Mouse (Mus musculus) MEL (cell line): ENCODE measurements around the gene Rps25. TPM values are rescaled to one million over a fixed set of nuclear protein-coding genes. Genes with fewer than 3 reads are reported as not detected.

Source experiments
- DNase-seq: peaks from one replicate; pipeline ENCODE4 v3.0.0; 2011; ENCODE audit warnings: low read depth, low spot score
- H3K27ac ChIP-seq: 2 replicates; pipeline ENCODE4 v1.5.1; 2012; ENCODE audit warnings: low read depth, mild to moderate bottlenecking, control low read depth, low read length, moderate library complexity; ENCODE audit not compliant: control insufficient read depth
- H3K27me3 ChIP-seq, 2 experiments: fragments of 150-350 bp in 1 of 2; sonication (generic) in 1 of 2; 2 replicates each; pipeline ENCODE4 v1.6.1; 2012; ENCODE audit warnings: low read length in 2 of 2, mild to moderate bottlenecking in 2 of 2, improper control_type of control experiment in 1 of 2, moderate library complexity in 1 of 2; ENCODE audit not compliant: insufficient read depth in 2 of 2, control insufficient read depth in 1 of 2
- H3K36me3 ChIP-seq, 2 experiments: 2 replicates each; pipeline ENCODE4 v1.6.1; 2012 to 2014; ENCODE audit warnings: low read length in 2 of 2, improper control_type of control experiment in 1 of 2, inconsistent platforms in 1 of 2, mild to moderate bottlenecking in 1 of 2; ENCODE audit not compliant: insufficient read depth in 2 of 2, control insufficient read depth in 1 of 2
- H3K4me1 ChIP-seq, 2 experiments: fragments of 150-350 bp in 1 of 2; sonication (generic) in 1 of 2; 2 replicates each; pipeline ENCODE4 v1.6.1; 2012; ENCODE audit warnings: low read length in 2 of 2, improper control_type of control experiment in 1 of 2, mild to moderate bottlenecking in 1 of 2; ENCODE audit not compliant: insufficient read depth in 2 of 2, control insufficient read depth in 1 of 2
- H3K4me3 ChIP-seq, 2 experiments: fragments of 150-350 bp in 1 of 2; sonication (generic) in 1 of 2; 2 replicates each; pipeline ENCODE4 v1.5.1; 2012; ENCODE audit warnings: low read depth in 2 of 2, low read length in 2 of 2, mild to moderate bottlenecking in 2 of 2, moderate library complexity in 2 of 2, control low read depth in 1 of 2, improper control_type of control experiment in 1 of 2; ENCODE audit not compliant: control insufficient read depth in 1 of 2, insufficient read depth in 1 of 2
- H3K79me2 ChIP-seq: 2 replicates; pipeline ENCODE4 v1.6.1; 2012; ENCODE audit warnings: mild to moderate bottlenecking, low read length, moderate library complexity; ENCODE audit not compliant: control insufficient read depth, poor library complexity, insufficient read depth
- H3K9ac ChIP-seq: 2 replicates; pipeline ENCODE4 v1.6.1; 2012; ENCODE audit warnings: low read depth, mild to moderate bottlenecking, control low read depth, low read length, moderate library complexity; ENCODE audit not compliant: control insufficient read depth, poor library complexity, severe bottlenecking
- H3K9me3 ChIP-seq: fragments of 150-350 bp; sonication (generic); replicated peaks from 2 replicates; pipeline ENCODE4 v1.6.1; 2012; ENCODE audit warnings: mild to moderate bottlenecking, low read length, improper control_type of control experiment, moderate library complexity; ENCODE audit not compliant: insufficient read depth
- BHLHE40 ChIP-seq: IDR thresholded peaks from 2 replicates; pipeline ENCODE4 v1.6.1; 2012; ENCODE audit warnings: low read depth, mild to moderate bottlenecking, inconsistent platforms, low read length, improper control_type of control experiment, borderline replicate concordance
- CTCF ChIP-seq, 3 experiments: IDR thresholded peaks in 2 of 3; conservative IDR thresholded peaks in 1 of 3; 2 replicates each; pipeline ENCODE4 v1.5.1; 2011 to 2012; ENCODE audit warnings: low read length in 3 of 3, low read depth in 2 of 3, mild to moderate bottlenecking in 2 of 3, improper control_type of control experiment in 1 of 3, inconsistent platforms in 1 of 3, mixed read lengths in 1 of 3, moderate library complexity in 1 of 3; ENCODE audit not compliant: control insufficient read depth in 1 of 3, insufficient read depth in 1 of 3, poor library complexity in 1 of 3, severe bottlenecking in 1 of 3
- E2F4 ChIP-seq: IDR thresholded peaks from 2 replicates; pipeline ENCODE4 v1.6.1; 2011; ENCODE audit warnings: low read depth, low read length, improper control_type of control experiment, borderline replicate concordance
- GATA1 ChIP-seq: IDR thresholded peaks from 2 replicates; pipeline ENCODE4 v1.6.1; 2011; ENCODE audit warnings: low read depth, low read length, improper control_type of control experiment
- JUND ChIP-seq: IDR thresholded peaks from 2 replicates; pipeline ENCODE4 v1.6.1; 2011; ENCODE audit warnings: low read depth, mild to moderate bottlenecking, improper control_type of control experiment, low read length
- KAT2A ChIP-seq: conservative IDR thresholded peaks from 2 replicates; pipeline ENCODE4 v1.6.1; 2012; ENCODE audit warnings: low read depth, low read length, improper control_type of control experiment, inconsistent platforms
- MAFK ChIP-seq: IDR thresholded peaks from 2 replicates; pipeline ENCODE4 v1.6.1; 2011; ENCODE audit warnings: low read depth, mild to moderate bottlenecking, low read length, improper control_type of control experiment, borderline replicate concordance
- MAZ ChIP-seq: IDR thresholded peaks from 2 replicates; pipeline ENCODE4 v1.6.1; 2012; ENCODE audit warnings: low read depth, mild to moderate bottlenecking, inconsistent platforms, low read length, improper control_type of control experiment
- MEF2A ChIP-seq: IDR thresholded peaks from 2 replicates; pipeline ENCODE4 v1.6.1; 2014; ENCODE audit warnings: low read depth, mild to moderate bottlenecking, inconsistent platforms, low read length, improper control_type of control experiment; ENCODE audit not compliant: poor library complexity, insufficient replicate concordance, severe bottlenecking; ENCODE audit errors: extremely low read depth
- MYB ChIP-seq: IDR thresholded peaks from 2 replicates; pipeline ENCODE4 v1.6.1; 2011; ENCODE audit warnings: mild to moderate bottlenecking, low read depth, low read length, improper control_type of control experiment
- NRF1 ChIP-seq: IDR thresholded peaks from 2 replicates; pipeline ENCODE4 v1.6.1; 2014; ENCODE audit warnings: low read depth, mild to moderate bottlenecking, inconsistent platforms, low read length, improper control_type of control experiment, moderate library complexity; ENCODE audit not compliant: poor library complexity, insufficient read depth, severe bottlenecking
- POLR2A ChIP-seq, 2 experiments: IDR thresholded peaks; 2 replicates each; pipeline ENCODE4 v1.6.1; 2011 to 2012; ENCODE audit warnings: low read length in 2 of 2, mild to moderate bottlenecking in 2 of 2, control low read depth in 1 of 2, improper control_type of control experiment in 1 of 2, low read depth in 1 of 2, moderate library complexity in 1 of 2; ENCODE audit not compliant: control insufficient read depth in 1 of 2, insufficient read depth in 1 of 2, poor library complexity in 1 of 2
- POLR2AphosphoS5 ChIP-seq: IDR thresholded peaks from 2 replicates; pipeline ENCODE4 v1.6.1; 2012; ENCODE audit warnings: low read depth, borderline replicate concordance, mild to moderate bottlenecking, inconsistent platforms, low read length, moderate library complexity, mixed read lengths
- RCOR1 ChIP-seq: IDR thresholded peaks from 2 replicates; pipeline ENCODE4 v1.6.1; 2012; ENCODE audit warnings: low read depth, mild to moderate bottlenecking, inconsistent platforms, low read length, improper control_type of control experiment
- TAL1 ChIP-seq: IDR thresholded peaks from 2 replicates; pipeline ENCODE4 v1.6.1; 2012; ENCODE audit warnings: mild to moderate bottlenecking, inconsistent platforms, low read length, moderate library complexity, mixed read lengths
- TBP ChIP-seq: IDR thresholded peaks from 2 replicates; pipeline ENCODE4 v1.8.0; 2011; ENCODE audit warnings: low read depth, low read length, improper control_type of control experiment
- TCF12 ChIP-seq: IDR thresholded peaks from 2 replicates; pipeline ENCODE4 v1.6.1; 2014; ENCODE audit warnings: low read depth, mild to moderate bottlenecking, inconsistent platforms, low read length, improper control_type of control experiment, moderate library complexity
- UBTF ChIP-seq: IDR thresholded peaks from 2 replicates; pipeline ENCODE4 v1.6.1; 2012; ENCODE audit warnings: low read depth, mild to moderate bottlenecking, inconsistent platforms, low read length, improper control_type of control experiment, moderate library complexity, borderline replicate concordance; ENCODE audit not compliant: insufficient read depth
- USF1 ChIP-seq: IDR thresholded peaks from 2 replicates; pipeline ENCODE4 v1.6.1; 2014; ENCODE audit warnings: low read depth, mild to moderate bottlenecking, inconsistent platforms, low read length, improper control_type of control experiment, moderate library complexity
- USF2 ChIP-seq, 2 experiments: IDR thresholded peaks; 2 replicates each; pipeline ENCODE4 v1.6.1; 2011 to 2012; ENCODE audit warnings: improper control_type of control experiment in 2 of 2, low read length in 2 of 2, borderline replicate concordance in 1 of 2, inconsistent platforms in 1 of 2, low read depth in 1 of 2, mild to moderate bottlenecking in 1 of 2; ENCODE audit not compliant: insufficient read depth in 1 of 2
- ZMIZ1 ChIP-seq: IDR thresholded peaks from 2 replicates; pipeline ENCODE4 v1.6.1; 2012; ENCODE audit warnings: low read depth, mild to moderate bottlenecking, inconsistent platforms, low read length, improper control_type of control experiment, moderate library complexity
- polyA plus RNA-seq, 2 experiments: library from polyadenylated mRNA; stranded (reverse) in 1 of 2; unstranded in 1 of 2; fragments of >175 nt in 1 of 2; fragments of >200 nt in 1 of 2; gene quantifications; 2 replicates each; pipeline versions ENCODE4 v1.2.1 to v1.2.4; 2012; ENCODE audit warnings: low replicate concordance in 2 of 2, low read depth in 1 of 2; ENCODE audit not compliant: insufficient read length in 2 of 2, insufficient read depth in 1 of 2, missing spikeins in 1 of 2
- total RNA-seq: library from RNA; depleted of rRNA; stranded (reverse); fragments of 300-350 nt; gene quantifications from 2 replicates; pipeline ENCODE4 v1.2.3, GENCODE M21; 2012

The Rps25 gene
- total and polyA plus RNA-seq, 3 experiments: 2,743 to 3,114 TPM; not detected in 1

DNA sequence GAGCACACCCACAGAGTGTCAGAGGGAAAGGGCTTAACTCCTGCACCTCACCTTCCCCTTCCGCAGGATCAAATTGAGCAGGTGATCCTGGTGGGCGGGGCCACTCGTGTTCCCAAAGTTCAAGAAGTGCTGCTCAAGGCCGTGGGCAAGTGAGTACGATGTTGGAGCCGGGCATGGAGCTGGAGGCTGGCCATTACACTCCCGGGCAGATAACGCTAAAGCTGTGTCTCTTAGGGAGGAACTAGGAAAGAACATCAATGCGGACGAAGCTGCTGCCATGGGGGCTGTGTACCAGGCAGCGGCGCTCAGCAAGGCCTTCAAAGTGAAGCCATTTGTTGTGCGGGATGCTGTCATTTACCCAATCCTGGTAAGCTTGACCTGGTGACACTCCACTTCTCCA is 22.3 kb upstream of the Rps25 start:
- Histone ChIP-seq H3K9me3 (no peaks in the 10 kb centered on the region), H3K4me3 (no peak overlapping the region), H3K4me1 (peaks cover 0 to 5% of the 10 kb centered on the region in 2 experiments; a peak in 3 of 4 replicates), H3K9ac (no peak overlapping the region), H3K36me3 (peaks cover 6 to 19% of the 10 kb centered on the region in 2 experiments), H3K27ac (no peak overlapping the region), H3K79me2 (peaks cover 20% of the 10 kb centered on the region), H3K27me3 (no peaks in the 10 kb centered on the region)
- TF ChIP-seq KAT2A (no peak), MAFK (no peak), E2F4 (no peak), ZMIZ1 (no peak), UBTF (no peak), TAL1 (no peak), POLR2A (IDR thresholded peaks at IDR 0.05; ENCODE audit: control insufficient read depth in 1 of 2, insufficient read depth in 1 of 2, low read depth in 1 of 2, low read length in 2 of 2, poor library complexity in 1 of 2) (no peak), MAZ (no peak)
- no peak for DNase-seq

DNA sequence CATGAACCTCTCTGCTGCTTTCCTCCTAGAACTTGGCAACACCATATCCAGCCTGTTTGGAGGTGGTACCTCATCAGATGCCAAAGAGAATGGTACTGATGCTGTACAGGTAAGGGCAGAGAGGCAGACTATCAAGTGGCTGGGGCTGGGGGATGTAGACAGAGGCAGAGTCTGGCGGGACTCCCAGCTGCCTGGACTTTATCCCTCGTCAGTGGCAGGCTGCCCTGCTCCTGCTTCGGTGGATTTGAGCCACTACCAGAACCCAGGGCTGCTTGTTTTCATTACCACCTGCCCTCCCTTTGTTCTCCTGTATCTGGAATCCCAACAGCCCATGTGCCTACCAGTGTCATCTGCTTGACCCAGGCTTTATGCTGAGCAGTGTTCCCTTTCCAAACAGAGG is 19.7 kb upstream of the Rps25 start:
- Histone ChIP-seq H3K36me3 (peaks cover 0 to 17% of the 10 kb centered on the region in 2 experiments; a peak in 2 of 4 replicates), H3K4me3 (no peak overlapping the region), H3K4me1 (no peaks in the 10 kb centered on the region), H3K79me2 (no peaks in the 10 kb centered on the region), H3K9ac (no peak overlapping the region), H3K9me3 (no peaks in the 10 kb centered on the region), H3K27me3 (no peaks in the 10 kb centered on the region), H3K27ac (no peak overlapping the region)
- no peak for DNase-seq
- TF ChIP-seq RCOR1 (no peak), TCF12 (no peak), POLR2AphosphoS5 (no peak), TBP (no peak), KAT2A (no peak), JUND (no peak), USF2 (IDR thresholded peaks at IDR 0.05; ENCODE audit: borderline replicate concordance in 1 of 2, insufficient read depth in 1 of 2, low read depth in 1 of 2, low read length in 2 of 2) (no peak), E2F4 (no peak), BHLHE40 (no peak), CTCF (IDR thresholded peaks at IDR 0.05 in 2 of 3, conservative IDR thresholded peaks at IDR 0.05 in 1 of 3; ENCODE audit: control insufficient read depth in 1 of 3, insufficient read depth in 1 of 3, low read depth in 2 of 3, low read length in 3 of 3, poor library complexity in 1 of 3, severe bottlenecking in 1 of 3) (no peak), MEF2A (no peak), MYB (no peak), GATA1 (no peak), UBTF (no peak), NRF1 (no peak), USF1 (no peak)
